Mouse (Mus musculus): ENCODE results near the gene Gtpbp10.

DNA sequence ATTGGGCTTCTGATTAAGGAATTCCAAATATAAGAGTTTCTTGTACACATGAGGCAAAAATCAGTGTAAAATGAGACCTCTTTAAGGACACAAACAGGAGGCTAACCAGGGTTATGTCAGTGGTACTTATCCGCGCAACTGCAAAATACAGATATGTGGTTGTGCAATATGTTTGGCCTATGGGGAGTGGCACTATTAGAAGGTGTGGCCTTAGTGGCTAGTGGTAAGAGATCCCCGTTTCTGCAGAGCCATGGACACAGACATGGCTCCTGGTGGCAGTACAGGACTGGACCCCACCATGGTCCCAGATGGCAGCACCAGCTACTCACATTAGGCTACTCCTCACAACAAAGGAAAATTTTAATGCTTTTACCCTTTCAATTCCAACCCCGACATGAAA, 64.3 kb downstream of the Gtpbp10 start:
- TF ChIP-seq CTCF (conservative IDR thresholded peaks at IDR 0.05; ENCODE audit: insufficient read depth, insufficient read length, low read depth, low read length) = no peak
- TF ChIP-seq POLR2A (IDR thresholded peaks at IDR 0.05; ENCODE audit: low read depth, low read length) = no peak

Measured in kidney, adult 2 months (tissue).